Mouse (Mus musculus) liver, embryonic 14.5 days (tissue): Measurements from ENCODE around the gene Lims1. TPM values are rescaled to one million over a fixed set of nuclear protein-coding genes. Genes with fewer than 3 reads are reported as not detected.
"Not testable (repeated sequence)": the region's sequence is repeated elsewhere in the genome, so short reads cannot be mapped to it uniquely, and the experiment has no call there.

ENCODE experiments used
- ATAC-seq: fragments of 200-750 bp; cut with Nextera tagmentation; 2 replicates; pipeline ENCODE4 v1.8.0; 2017; ENCODE audit warnings: moderate number of reproducible peaks, mild to moderate bottlenecking, moderate library complexity; ENCODE audit not compliant: insufficient read depth
- DNase-seq, 3 experiments: peaks; one replicate each; pipeline ENCODE4 v3.0.0-alpha.2; 2012 to 2013; ENCODE audit warnings: low read depth in 3 of 3, low spot score in 3 of 3
- H3K27ac ChIP-seq: fragments of 300-500 bp; sonication (generic); 2 replicates; pipeline ENCODE4 v1.5.1; 2014; ENCODE audit warnings: moderate library complexity, mild to moderate bottlenecking, control low read depth, inconsistent platforms
- H3K27me3 ChIP-seq: fragments of 300-500 bp; sonication (generic); 2 replicates; pipeline ENCODE4 v1.6.1; 2014; ENCODE audit warnings: mild to moderate bottlenecking, low read length, moderate library complexity; ENCODE audit not compliant: control insufficient read depth, insufficient read depth
- H3K36me3 ChIP-seq: fragments of 300-500 bp; sonication (generic); replicated peaks from 2 replicates; pipeline ENCODE4 v1.6.1; 2014; ENCODE audit warnings: low read depth; ENCODE audit not compliant: control insufficient read depth, insufficient read depth
- H3K4me1 ChIP-seq, 2 experiments: fragments of 200-500 bp in 1 of 2; fragments of 300-500 bp in 1 of 2; sonication (generic) in 1 of 2; replicated peaks; 2 replicates each; pipeline ENCODE4 v1.6.1; 2012 to 2014; ENCODE audit warnings: antibody characterized with exemption in 1 of 2, inconsistent platforms in 1 of 2, low read length in 1 of 2; ENCODE audit not compliant: control insufficient read depth in 2 of 2, insufficient read depth in 2 of 2
- H3K4me2 ChIP-seq: fragments of 300-500 bp; sonication (generic); 2 replicates; pipeline ENCODE4 v1.6.1; 2014; ENCODE audit warnings: low read depth, mild to moderate bottlenecking, control low read depth, moderate library complexity
- H3K4me3 ChIP-seq, 2 experiments: fragments of 200-500 bp in 1 of 2; fragments of 300-500 bp in 1 of 2; sonication (generic) in 1 of 2; 2 replicates each; pipeline ENCODE4 v1.5.1; 2012 to 2014; ENCODE audit warnings: low read depth in 2 of 2, low read length in 2 of 2, mild to moderate bottlenecking in 2 of 2, control low read depth in 1 of 2, inconsistent platforms in 1 of 2, moderate library complexity in 1 of 2; ENCODE audit not compliant: insufficient read depth in 1 of 2
- H3K9ac ChIP-seq: fragments of 300-500 bp; sonication (generic); replicated peaks from 2 replicates; pipeline ENCODE4 v1.6.1; 2014; ENCODE audit warnings: mild to moderate bottlenecking, control low read depth, moderate library complexity
- H3K9me3 ChIP-seq: fragments of 300-500 bp; sonication (generic); 2 replicates; pipeline ENCODE4 v1.6.1; 2016; ENCODE audit warnings: low read length, mixed read lengths; ENCODE audit not compliant: control insufficient read depth
- CTCF ChIP-seq: IDR thresholded peaks from 2 replicates; pipeline ENCODE4 v1.5.1; 2016; ENCODE audit warnings: antibody characterized with exemption, low read depth, control low read depth
- EP300 ChIP-seq: IDR thresholded peaks from 2 replicates; pipeline ENCODE4 v1.6.1; 2016; ENCODE audit warnings: antibody characterized with exemption, low read depth
- WGBS: fragments of 180-500 bp; shearing (Covaris S2); extraction: QIAGEN DNeasy Blood & Tissue Kit; methylation state at CpG from one replicate; pipeline ENCODE4 v1.1.7; 2014; ENCODE audit not compliant: insufficient replicate concordance; 5-methylcytosine and 5-hydroxymethylcytosine counted together
- polyA plus RNA-seq, 2 experiments: library from polyadenylated mRNA; depleted of rRNA in 1 of 2; stranded (reverse) in 1 of 2; unstranded in 1 of 2; fragments of >200 nt; fragmentation: Nextera tagmentation in 1 of 2; extraction: Ambion mirVana in 1 of 2; gene quantifications; 2 replicates each; pipeline versions ENCODE4 v1.2.1 to v1.2.3; 2012 to 2014

The Lims1 gene
- polyA plus RNA-seq, 2 experiments, result 20.9 to 69.0 TPM

- no peaks in the 10 kb centered on the region for H3K36me3 ChIP-seq
- H3K9ac ChIP-seq, result peak overlapping the region; percentile 60
- ATAC-seq (no peak), DNase-seq (no peak)
- no peak for TF ChIP-seq EP300
- peak; percentile 4; the same call in 1 of the 2 replicates for TF ChIP-seq CTCF
- H3K4me2 ChIP-seq, result peak overlapping the region; percentile 79
- no peaks in the 10 kb centered on the region for H3K9me3 ChIP-seq
- 18% methylated on average over 6 of the region's 6 CpGs for WGBS
- H3K4me1 ChIP-seq, result peaks cover 15 to 21% of the 10 kb centered on the region in 2 experiments
- peak overlapping the region; percentile 80 for H3K27ac ChIP-seq
- peak overlapping the region; percentile 83 to 96 for H3K4me3 ChIP-seq
- no peaks in the 10 kb centered on the region for H3K27me3 ChIP-seq
These were observed 772 bp upstream of the Lims1 start for GRCm38 (mm10) chr10:58322361-58323027.

- H3K9ac ChIP-seq, result no peak overlapping the region
- no peaks in the 10 kb centered on the region for H3K36me3 ChIP-seq
- WGBS, result 59% methylated on average over 3 of the region's 3 CpGs
- TF ChIP-seq EP300 (no peak), CTCF (no peak)
- H3K9me3 ChIP-seq, result no peaks in the 10 kb centered on the region
- H3K27ac ChIP-seq, result no peak overlapping the region
- ATAC-seq (no peak), DNase-seq (no peak)
- peaks cover 22 to 29% of the 10 kb centered on the region in 2 experiments for H3K4me1 ChIP-seq
- no peak overlapping the region for H3K4me2 ChIP-seq
- no peaks in the 10 kb centered on the region for H3K27me3 ChIP-seq
- H3K4me3 ChIP-seq, result no peak overlapping the region
These were observed 3.0 kb downstream of the Lims1 start for GRCm38 (mm10) chr10:58326271-58326670.

GRCm38 (mm10) chr10:58327836-58328235, 4.6 kb downstream of the Lims1 start:
- WGBS, result 80% methylated on average over 6 of the region's 6 CpGs
- ATAC-seq, H3K27ac ChIP-seq, H3K36me3 ChIP-seq, H3K4me3 ChIP-seq, H3K4me2 ChIP-seq, H3K9ac ChIP-seq, DNase-seq, H3K9me3 ChIP-seq, H3K27me3 ChIP-seq: not testable (repeated sequence)
- peaks cover 16 to 26% of the 10 kb centered on the region in 2 experiments for H3K4me1 ChIP-seq

GRCm38 (mm10) chr10:58328517-58329108, 5.3 kb downstream of the Lims1 start:
- no peak for TF ChIP-seq EP300
- TF ChIP-seq CTCF, result no peak
- Histone ChIP-seq H3K36me3 (no peaks in the 10 kb centered on the region), H3K27ac (no peak overlapping the region), H3K9ac (no peak overlapping the region), H3K4me3 (no peak overlapping the region), H3K4me2 (peak overlapping the region; percentile 18; the same call in 1 of the 2 replicates), H3K27me3 (no peaks in the 10 kb centered on the region), H3K4me1 (peaks cover 16 to 30% of the 10 kb centered on the region in 2 experiments), H3K9me3 (no peaks in the 10 kb centered on the region)
- 78% methylated on average over 8 of the region's 8 CpGs for WGBS
- ATAC-seq (no peak), DNase-seq (no peak)

- Histone ChIP-seq H3K4me3 (no peak overlapping the region), H3K4me2 (no peak overlapping the region), H3K27me3 (no peaks in the 10 kb centered on the region), H3K9ac (no peak overlapping the region), H3K36me3 (no peaks in the 10 kb centered on the region), H3K4me1 (peaks cover 12 to 23% of the 10 kb centered on the region in 2 experiments), H3K9me3 (no peaks in the 10 kb centered on the region), H3K27ac (no peak overlapping the region)
- ATAC-seq, result peak; percentile 38; the same call in 1 of the 2 replicates
- TF ChIP-seq CTCF (no peak), EP300 (no peak)
- no peak for DNase-seq
These were observed 7.4 kb downstream of the Lims1 start for GRCm38 (mm10) chr10:58330635-58331034.
